Mouse (Mus musculus) ES-Bruce4 (cell line): ENCODE data around the gene L3mbtl3. TPM values are rescaled to one million over a fixed set of nuclear protein-coding genes. Genes with fewer than 3 reads are reported as not detected.

Experiments
- H3K27ac ChIP-seq: 2 replicates; pipeline ENCODE4 v1.5.1; 2012; ENCODE audit warnings: low read length, inconsistent platforms; ENCODE audit not compliant: insufficient read depth
- H3K27me3 ChIP-seq: 2 replicates; pipeline ENCODE4 v1.6.1; 2012; ENCODE audit warnings: mild to moderate bottlenecking, low read length, inconsistent platforms; ENCODE audit not compliant: control insufficient read depth, poor library complexity, insufficient read depth, severe bottlenecking
- H3K36me3 ChIP-seq: 2 replicates; pipeline ENCODE4 v1.6.1; 2012; ENCODE audit warnings: inconsistent platforms, mild to moderate bottlenecking, low read length, moderate library complexity; ENCODE audit not compliant: control insufficient read depth, poor library complexity, insufficient read depth, severe bottlenecking
- H3K4me1 ChIP-seq: one replicate; pipeline ENCODE4 v1.8.1; 2011; ENCODE audit warnings: low read length; ENCODE audit not compliant: control insufficient read depth, insufficient read depth
- H3K4me3 ChIP-seq: 2 replicates; pipeline ENCODE4 v1.5.1; 2011; ENCODE audit warnings: low read depth, mild to moderate bottlenecking, low read length
- H3K9ac ChIP-seq: 2 replicates; pipeline ENCODE4 v1.6.1; 2012; ENCODE audit warnings: low read depth, mild to moderate bottlenecking, inconsistent platforms; ENCODE audit not compliant: poor library complexity, severe bottlenecking
- H3K9me3 ChIP-seq: replicated peaks from 2 replicates; pipeline ENCODE4 v1.6.1; 2012; ENCODE audit warnings: mild to moderate bottlenecking, low read length, inconsistent platforms; ENCODE audit not compliant: control insufficient read depth, poor library complexity, insufficient read depth, severe bottlenecking
- CTCF ChIP-seq: IDR thresholded peaks from one replicate; pipeline ENCODE4 v1.8.1; 2011; ENCODE audit warnings: low read depth, low read length
- EP300 ChIP-seq: IDR thresholded peaks from 2 replicates; pipeline ENCODE4 v1.6.1; 2011; ENCODE audit warnings: low read depth, low read length; ENCODE audit not compliant: insufficient read depth
- POLR2A ChIP-seq: IDR thresholded peaks from one replicate; pipeline ENCODE4 v1.8.1; 2011; ENCODE audit warnings: low read length; ENCODE audit not compliant: insufficient read depth
- polyA plus RNA-seq: library from polyadenylated mRNA; stranded (reverse); fragments of >200 nt; gene quantifications from 2 replicates; pipeline ENCODE4 v1.2.4, GENCODE M21; 2011; ENCODE audit warnings: low read depth; ENCODE audit not compliant: missing spikeins, insufficient read depth, insufficient read length

The L3mbtl3 gene
- polyA plus RNA-seq, 1 experiment, result 15.9 TPM

GRCm38 (mm10) chr10:26314327-26314726, 61.4 kb downstream of the L3mbtl3 start:
- Histone ChIP-seq H3K4me3 (no peak overlapping the region), H3K27ac (no peak overlapping the region), H3K9me3 (no peaks in the 10 kb centered on the region), H3K36me3 (no peaks in the 10 kb centered on the region; the same call in 1 of the 2 replicates), H3K27me3 (no peaks in the 10 kb centered on the region), H3K9ac (no peak overlapping the region), H3K4me1 (no peaks in the 10 kb centered on the region)
- no peak for TF ChIP-seq POLR2A
- TF ChIP-seq CTCF, result no peak
- TF ChIP-seq EP300, result no peak

- H3K9me3 ChIP-seq, result no peaks in the 10 kb centered on the region
- H3K36me3 ChIP-seq, result no peaks in the 10 kb centered on the region
- H3K4me1 ChIP-seq, result no peaks in the 10 kb centered on the region
- no peak overlapping the region for H3K27ac ChIP-seq
- no peaks in the 10 kb centered on the region for H3K27me3 ChIP-seq
- H3K9ac ChIP-seq, result no peak overlapping the region
- H3K4me3 ChIP-seq, result no peak overlapping the region
- TF ChIP-seq POLR2A (no peak), EP300 (no peak), CTCF (no peak)
These were observed 72.3 kb downstream of the L3mbtl3 start for GRCm38 (mm10) chr10:26303485-26303884.

- TF ChIP-seq CTCF (no peak), EP300 (no peak), POLR2A (no peak)
- Histone ChIP-seq H3K9ac (no peak overlapping the region), H3K4me3 (no peak overlapping the region), H3K27me3 (no peaks in the 10 kb centered on the region), H3K36me3 (no peaks in the 10 kb centered on the region), H3K9me3 (no peaks in the 10 kb centered on the region), H3K4me1 (no peaks in the 10 kb centered on the region), H3K27ac (no peak overlapping the region)
These were observed 73.4 kb downstream of the L3mbtl3 start for GRCm38 (mm10) chr10:26302336-26302735.

- no peak for TF ChIP-seq POLR2A
- TF ChIP-seq EP300, result no peak
- peak; percentile 39 for TF ChIP-seq CTCF
- Histone ChIP-seq H3K27ac (no peak overlapping the region), H3K27me3 (no peaks in the 10 kb centered on the region), H3K4me3 (no peak overlapping the region), H3K9ac (no peak overlapping the region), H3K4me1 (no peaks in the 10 kb centered on the region), H3K36me3 (no peaks in the 10 kb centered on the region), H3K9me3 (no peaks in the 10 kb centered on the region)
These were observed 78.1 kb downstream of the L3mbtl3 start for GRCm38 (mm10) chr10:26297626-26298025.

GRCm38 (mm10) chr10:26297200-26297599, 78.6 kb downstream of the L3mbtl3 start:
- TF ChIP-seq CTCF, result no peak
- no peak for TF ChIP-seq EP300
- TF ChIP-seq POLR2A, result no peak
- no peak overlapping the region for H3K9ac ChIP-seq
- no peaks in the 10 kb centered on the region for H3K27me3 ChIP-seq
- no peaks in the 10 kb centered on the region for H3K4me1 ChIP-seq
- no peaks in the 10 kb centered on the region for H3K36me3 ChIP-seq
- no peak overlapping the region for H3K4me3 ChIP-seq
- no peak overlapping the region for H3K27ac ChIP-seq
- no peaks in the 10 kb centered on the region for H3K9me3 ChIP-seq

GRCm38 (mm10) chr10:26287136-26287535, 88.6 kb downstream of the L3mbtl3 start:
- H3K36me3 ChIP-seq, result no peaks in the 10 kb centered on the region

More at GRCm38 (mm10) chr10:26287136-26287535, 88.6 kb downstream of the L3mbtl3 start:
- no peaks in the 10 kb centered on the region for H3K9me3 ChIP-seq
- no peak overlapping the region for H3K9ac ChIP-seq
- no peak overlapping the region for H3K4me3 ChIP-seq
- no peaks in the 10 kb centered on the region for H3K27me3 ChIP-seq
- TF ChIP-seq CTCF (no peak), POLR2A (no peak), EP300 (no peak)
- no peaks in the 10 kb centered on the region for H3K4me1 ChIP-seq
- no peak overlapping the region for H3K27ac ChIP-seq
